Mouse (Mus musculus) adrenal gland, postnatal 10 days (tissue): ENCODE results near the gene Tars2. TPM values are rescaled to one million over a fixed set of nuclear protein-coding genes. Genes with fewer than 3 reads are reported as not detected.
A peak's percentile ranks its signal among the peaks of the same experiment; 100 is the strongest.
"Not testable (repeated sequence)": the region's sequence is repeated elsewhere in the genome, so short reads cannot be mapped to it uniquely, and the experiment has no call there.

ENCODE experiments used
- DNase-seq: peaks from one replicate; pipeline ENCODE4 v3.0.0; 2021; ENCODE audit warnings: mixed read lengths
- microRNA-seq: library from miRNA; unstranded; fragments of <30 nt; microRNA quantifications from one replicate; pipeline ENCODE4 v1.2.0, GENCODE M21; 2021
- total RNA-seq, 2 experiments: library from RNA; stranded (reverse); gene quantifications; 2 replicates each; pipeline ENCODE4 v1.2.3; 2021

Tars2 gene
- total RNA-seq, 2 experiments from 2014 or later = 40.8 to 51.6 TPM

DNA sequence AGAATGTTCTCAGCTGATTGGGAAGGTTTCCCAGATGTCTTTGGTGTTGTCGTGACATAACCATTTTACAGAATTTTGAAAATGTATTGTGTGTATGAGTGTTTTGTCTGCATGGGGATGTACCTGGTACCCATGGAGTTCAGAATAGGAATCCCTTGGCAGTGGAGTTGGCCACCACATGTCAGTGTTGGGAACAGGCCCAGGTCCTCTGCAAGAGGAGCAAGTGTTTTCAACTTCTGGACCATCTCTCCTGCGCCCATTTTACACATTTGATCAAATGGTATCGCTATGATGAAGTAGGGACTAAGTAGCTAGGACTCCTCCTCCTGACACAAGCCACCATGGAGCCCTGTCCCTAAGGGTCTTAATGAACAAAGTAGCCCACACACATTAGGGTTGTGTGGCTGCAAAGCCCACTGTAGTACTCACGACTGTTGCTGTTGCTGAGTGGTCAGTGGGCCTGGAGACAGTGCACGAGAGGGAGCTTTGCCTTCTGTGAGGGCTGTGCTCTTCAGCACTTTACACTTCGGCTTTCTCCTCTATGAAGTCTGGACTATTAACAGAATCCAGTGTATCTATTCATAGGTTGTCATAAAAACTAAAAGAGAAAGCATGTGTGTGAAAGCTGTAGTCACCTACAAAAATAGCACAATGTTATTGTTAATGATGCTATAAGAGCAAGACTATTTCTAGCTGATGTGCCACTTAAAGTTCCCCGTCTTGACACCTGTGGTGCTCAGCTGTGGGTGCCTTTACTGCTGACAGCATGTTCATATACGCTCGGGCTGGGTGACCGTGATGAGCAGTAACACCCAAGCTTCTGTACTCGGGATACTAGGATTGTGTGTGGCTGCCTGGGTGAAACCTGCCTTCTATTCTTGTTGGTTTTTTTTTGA is 65.0 kb downstream of the Tars2 start:
- no peak for DNase-seq

DNA sequence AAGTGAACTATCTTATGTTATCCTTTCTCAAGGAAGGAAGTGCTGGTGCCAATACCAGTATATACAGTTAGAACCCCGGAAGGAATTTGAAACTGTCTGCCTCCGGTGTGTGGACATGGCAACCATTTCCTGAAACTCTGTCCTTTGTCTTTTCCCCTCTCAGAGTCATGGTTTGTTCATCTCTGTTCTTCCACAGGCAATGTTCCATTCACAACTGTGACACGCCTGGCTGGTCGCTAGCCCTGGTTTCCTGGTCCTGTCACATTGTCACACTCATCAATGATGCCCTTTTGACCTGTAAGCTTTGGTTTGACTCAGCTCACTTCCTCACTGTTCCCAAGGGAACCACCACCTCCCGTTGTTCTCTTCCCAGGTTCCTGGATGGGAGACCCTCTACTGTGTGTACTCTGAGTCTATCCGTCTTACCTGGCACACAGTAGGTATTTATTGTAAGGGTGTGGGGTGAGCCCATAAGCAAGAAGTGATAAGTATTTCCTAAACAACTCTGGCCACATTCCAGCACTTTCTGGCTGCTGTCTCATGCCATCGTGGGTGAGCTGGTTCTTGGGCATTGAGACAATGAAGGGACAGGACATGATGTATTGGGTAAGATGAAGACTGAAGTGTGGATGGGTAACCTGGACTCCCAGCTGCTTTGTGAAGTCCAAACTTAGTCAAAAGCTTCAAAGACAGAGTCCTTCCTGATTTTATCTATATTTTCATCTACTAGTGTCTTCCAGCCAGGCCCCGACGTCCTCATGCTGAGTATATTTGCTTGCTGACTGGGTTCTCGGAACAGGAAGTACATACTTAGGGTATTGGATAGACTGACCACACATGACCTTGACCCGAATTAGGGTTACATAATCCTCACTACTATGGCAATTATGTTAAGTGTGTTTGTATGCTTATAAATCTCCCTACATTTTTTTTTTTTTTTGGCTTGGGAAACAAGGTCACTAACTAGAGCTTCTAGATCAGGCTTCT is 65.9 kb downstream of the Tars2 start:
- DNase-seq = peak; percentile 31

DNA sequence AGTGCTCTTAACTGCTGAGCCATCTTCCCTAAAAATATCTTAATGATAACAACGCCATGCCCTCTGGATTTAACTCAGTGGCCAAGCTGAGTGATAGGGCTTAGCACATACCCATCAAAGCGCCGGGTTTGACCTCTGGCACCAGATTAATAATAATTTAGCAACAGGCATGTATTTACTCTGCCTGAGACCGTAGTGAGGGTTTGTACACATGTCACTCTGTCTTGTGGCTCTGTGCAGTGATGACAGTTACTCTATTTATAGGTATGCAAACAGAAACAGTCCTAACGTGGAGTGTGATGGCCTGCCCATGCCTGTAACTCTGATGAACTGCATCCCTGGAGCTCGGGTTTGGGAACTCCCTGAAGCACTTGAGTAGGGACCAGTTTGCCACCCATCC is 67.3 kb downstream of the Tars2 start:
- no peak for DNase-seq

DNA sequence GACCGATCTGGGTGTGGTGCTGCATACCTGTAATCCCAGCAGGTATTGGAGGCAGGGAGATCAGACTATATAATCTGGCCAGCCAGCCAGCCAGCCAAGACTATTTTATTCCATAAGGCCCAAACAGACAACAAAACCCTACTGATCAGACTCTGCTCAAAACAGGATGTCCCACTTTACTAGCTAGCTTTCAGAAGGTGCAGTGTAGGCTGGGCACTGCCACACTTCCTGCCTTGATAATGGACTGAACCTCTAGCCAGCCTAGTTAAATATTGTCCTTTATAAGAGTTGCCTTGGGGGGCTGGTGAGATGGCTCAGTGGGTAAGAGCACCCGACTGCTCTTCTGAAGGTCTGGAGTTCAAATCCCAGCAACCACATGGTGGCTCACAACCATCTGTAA is 69.5 kb downstream of the Tars2 start:
- DNase-seq = not testable (repeated sequence)

Small RNA genes within 50 kb of the gene (microRNA-seq; reads per million reads assigned to microRNA genes)
- gene Mir7014 = not detected

Other genes with a start within 250 kb of the Tars2 start
- 10 to 100 TPM; 18.8 to 23.5 TPM for gene Ctss, start 233.4 kb downstream of the Tars2 start, total RNA-seq
- not detected for gene Hormad1, start 200.5 kb downstream of the Tars2 start, total RNA-seq
- 10 to 100 TPM; 31.9 to 35.4 TPM for gene Golph3l, start 171.3 kb downstream of the Tars2 start, total RNA-seq
- gene Ensa, start 135.2 kb downstream of the Tars2 start, total RNA-seq = 10 to 100 TPM; 67.8 to 68.1 TPM
- 100 to 1,000 TPM; 116 to 144 TPM for gene Mcl1, start 101.4 kb downstream of the Tars2 start, total RNA-seq
- 10 to 100 TPM; 13.3 to 13.4 TPM for gene Adamtsl4, start 72.3 kb downstream of the Tars2 start, total RNA-seq
- 100 to 1,000 TPM; 139 to 162 TPM for gene Ecm1, start 20.6 kb downstream of the Tars2 start, total RNA-seq
- gene Rprd2, start 58.7 kb upstream of the Tars2 start, total RNA-seq = 10 to 100 TPM; 43.9 to 50.6 TPM
- gene Prpf3, start 95.7 kb upstream of the Tars2 start, total RNA-seq = 10 to 100 TPM; 25.1 to 26.7 TPM
- gene Mrps21, start 111.3 kb upstream of the Tars2 start, total RNA-seq = 100 to 1,000 TPM; 270 to 288 TPM
- gene Ciart, start 122.0 kb upstream of the Tars2 start, total RNA-seq = 1 to 10 TPM; 1.9 to 4.9 TPM
- 10 to 100 TPM; 27.7 to 38.8 TPM for gene BC028528, start 131.8 kb upstream of the Tars2 start, total RNA-seq
- gene Aph1a, start 133.8 kb upstream of the Tars2 start, total RNA-seq = 100 to 1,000 TPM; 167 to 171 TPM
- 10 to 100 TPM; 13.6 to 18.5 TPM for gene Car14, start 144.5 kb upstream of the Tars2 start, total RNA-seq
- 100 to 1,000 TPM in 1 of 2 experiments, 10 to 100 TPM in 1; 89.8 to 110 TPM for gene Anp32e, start 169.0 kb upstream of the Tars2 start, total RNA-seq
- gene Plekho1, start 235.8 kb upstream of the Tars2 start, total RNA-seq = 10 to 100 TPM; 34.0 to 36.7 TPM